Mouse (Mus musculus): ENCODE data around the gene Ppargc1a. TPM values are rescaled to one million over a fixed set of nuclear protein-coding genes. Genes with fewer than 3 reads are reported as not detected.

The Ppargc1a gene
- polyA plus RNA-seq, 1 experiment from 2014 or later, result 1.5 TPM

GRCm38 (mm10) chr5:51426406-51426805 lies 141.1 kb downstream of the Ppargc1a start:
- no peaks in the 10 kb centered on the region for H3K36me3 ChIP-seq
- H3K9me3 ChIP-seq (replicated peaks), result no peaks in the 10 kb centered on the region
- H3K4me3 ChIP-seq, result no peak overlapping the region
- no peaks in the 10 kb centered on the region for H3K4me1 ChIP-seq
- no peak overlapping the region for H3K27ac ChIP-seq (replicated peaks)
- H3K27me3 ChIP-seq (ENCODE audit: low read depth, poor library complexity, severe bottlenecking), result no peaks in the 10 kb centered on the region
- no peak for DNase-seq (ENCODE audit: low spot score)

GRCm38 (mm10) chr5:51416377-51416776 lies 151.1 kb downstream of the Ppargc1a start:
- Histone ChIP-seq H3K9me3 (replicated peaks) (no peaks in the 10 kb centered on the region), H3K27me3 (ENCODE audit: low read depth, poor library complexity, severe bottlenecking) (no peaks in the 10 kb centered on the region), H3K27ac (replicated peaks) (no peak overlapping the region), H3K36me3 (no peaks in the 10 kb centered on the region), H3K4me3 (no peak overlapping the region), H3K4me1 (peaks cover 7% of the 10 kb centered on the region)
- WGBS, result 82% methylated on average over 7 of the region's 7 CpGs
- no peak for DNase-seq (ENCODE audit: low spot score)

- Histone ChIP-seq H3K27ac (replicated peaks) (no peak overlapping the region), H3K36me3 (no peaks in the 10 kb centered on the region), H3K4me3 (no peak overlapping the region), H3K4me1 (peaks cover 7% of the 10 kb centered on the region), H3K27me3 (ENCODE audit: low read depth, poor library complexity, severe bottlenecking) (no peaks in the 10 kb centered on the region), H3K9me3 (replicated peaks) (no peaks in the 10 kb centered on the region)
- WGBS, result 75% methylated on average over 2 of the region's 2 CpGs
- DNase-seq (ENCODE audit: low spot score), result no peak
Observed at GRCm38 (mm10) chr5:51415456-51415855, 152.1 kb downstream of the Ppargc1a start.

- H3K27me3 ChIP-seq (ENCODE audit: low read depth, poor library complexity, severe bottlenecking), result no peaks in the 10 kb centered on the region
- DNase-seq (ENCODE audit: low spot score), result peak; percentile 14
- H3K36me3 ChIP-seq, result no peaks in the 10 kb centered on the region
- no peak overlapping the region for H3K4me3 ChIP-seq
- H3K9me3 ChIP-seq (replicated peaks), result no peaks in the 10 kb centered on the region
- WGBS, result 41% methylated on average over 12 of the region's 12 CpGs
- H3K27ac ChIP-seq (replicated peaks), result peak overlapping the region; percentile 30
- H3K4me1 ChIP-seq, result peaks cover 7% of the 10 kb centered on the region
Observed at GRCm38 (mm10) chr5:51412303-51413117, 155.0 kb downstream of the Ppargc1a start.

- peaks cover 7% of the 10 kb centered on the region for H3K4me1 ChIP-seq
- 91% methylated on average over 1 of the region's 1 CpGs for WGBS
- no peak for DNase-seq (ENCODE audit: low spot score)
- no peaks in the 10 kb centered on the region for H3K36me3 ChIP-seq
- no peaks in the 10 kb centered on the region for H3K9me3 ChIP-seq (replicated peaks)
- H3K4me3 ChIP-seq, result no peak overlapping the region
- H3K27me3 ChIP-seq (ENCODE audit: low read depth, poor library complexity, severe bottlenecking), result no peaks in the 10 kb centered on the region
- no peak overlapping the region for H3K27ac ChIP-seq (replicated peaks)
Observed at GRCm38 (mm10) chr5:51410006-51410405, 157.5 kb downstream of the Ppargc1a start.

- 84% methylated on average over 3 of the region's 3 CpGs for WGBS
- no peak overlapping the region for H3K27ac ChIP-seq (replicated peaks)
- no peaks in the 10 kb centered on the region for H3K36me3 ChIP-seq
- DNase-seq (ENCODE audit: low spot score), result no peak
- no peaks in the 10 kb centered on the region for H3K4me1 ChIP-seq
- no peaks in the 10 kb centered on the region for H3K27me3 ChIP-seq (ENCODE audit: low read depth, poor library complexity, severe bottlenecking)
- no peak overlapping the region for H3K4me3 ChIP-seq
- no peaks in the 10 kb centered on the region for H3K9me3 ChIP-seq (replicated peaks)
Observed at GRCm38 (mm10) chr5:51406406-51406805, 161.1 kb downstream of the Ppargc1a start.

All from midbrain, embryonic 10.5 days (tissue).